Mouse (Mus musculus) ES-E14 (cell line): ENCODE results near the gene Erlin1.

ENCODE experiments used
- CHD2 ChIP-seq: IDR thresholded peaks from 2 replicates; pipeline ENCODE4 v1.6.1; 2014; ENCODE audit warnings: mild to moderate bottlenecking, low read depth, low read length, inconsistent platforms
- HCFC1 ChIP-seq: IDR thresholded peaks from 2 replicates; pipeline ENCODE4 v1.6.1; 2012; ENCODE audit warnings: low read length, inconsistent platforms, borderline replicate concordance; ENCODE audit not compliant: insufficient read depth
- ZC3H11A ChIP-seq: IDR thresholded peaks from 2 replicates; pipeline ENCODE4 v1.6.1; 2012; ENCODE audit warnings: low read depth, mild to moderate bottlenecking, inconsistent platforms, low read length, borderline replicate concordance
- ZNF384 ChIP-seq: IDR thresholded peaks from 2 replicates; pipeline ENCODE4 v1.6.1; 2012; ENCODE audit warnings: low read depth, low read length, inconsistent platforms

- TF ChIP-seq ZNF384 (no peak), ZC3H11A (no peak), HCFC1 (no peak), CHD2 (no peak)
These were observed at the start of gene Erlin1 for GRCm38 (mm10) chr19:44069121-44069913.
